Mouse (Mus musculus) WW6 (cell line): ENCODE results near the gene Itih1.

Experiments used
- DNase-seq: peaks from one replicate; pipeline ENCODE4 v3.0.0-alpha.2; 2013; ENCODE audit warnings: low read depth, low spot score

The Itih1 gene

DNA sequence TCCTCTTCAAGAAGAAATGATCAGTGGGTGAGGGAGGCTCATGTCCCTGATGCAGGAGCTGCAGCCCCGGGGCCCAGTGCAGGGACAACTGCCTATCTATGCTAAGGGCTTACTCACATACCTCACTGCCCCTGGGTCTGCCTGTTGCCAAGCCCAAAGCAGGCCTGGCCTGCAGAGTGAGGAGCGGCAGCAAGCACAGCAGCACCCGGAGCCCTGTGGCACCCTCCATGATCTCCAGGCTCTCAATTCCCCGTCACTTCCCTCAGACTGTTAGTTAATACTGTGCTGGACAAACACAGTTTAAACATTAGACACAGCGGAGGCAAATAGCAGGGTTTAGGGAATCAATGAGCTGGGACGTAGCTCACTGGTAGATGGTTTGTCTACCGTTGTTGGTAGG is at the start of gene Itih1:
Itih1 (minus strand) TSS at position 252 of the 400 bp plus-strand sequence.
- DNase-seq = no peak

GRCm38 (mm10) chr14:30976222-30976621 is 33.1 kb upstream of the Itih1 start:
- DNase-seq = no peak

- no peak for DNase-seq
Measured at GRCm38 (mm10) chr14:30974204-30974603, 31.1 kb upstream of the Itih1 start.

- no peak for DNase-seq
Measured at GRCm38 (mm10) chr14:30960366-30960765, 17.3 kb upstream of the Itih1 start.

- DNase-seq = no peak
Measured at GRCm38 (mm10) chr14:30959031-30959430, 15.9 kb upstream of the Itih1 start.

GRCm38 (mm10) chr14:30958517-30958916 is 15.4 kb upstream of the Itih1 start:
- no peak for DNase-seq

- DNase-seq = peak; percentile 90
Measured at GRCm38 (mm10) chr14:30951154-30951825, 8.2 kb upstream of the Itih1 start, which contains the start of gene Nek4. Gene Nek4, plus strand, starts transcription at chr14:30951377.

DNA sequence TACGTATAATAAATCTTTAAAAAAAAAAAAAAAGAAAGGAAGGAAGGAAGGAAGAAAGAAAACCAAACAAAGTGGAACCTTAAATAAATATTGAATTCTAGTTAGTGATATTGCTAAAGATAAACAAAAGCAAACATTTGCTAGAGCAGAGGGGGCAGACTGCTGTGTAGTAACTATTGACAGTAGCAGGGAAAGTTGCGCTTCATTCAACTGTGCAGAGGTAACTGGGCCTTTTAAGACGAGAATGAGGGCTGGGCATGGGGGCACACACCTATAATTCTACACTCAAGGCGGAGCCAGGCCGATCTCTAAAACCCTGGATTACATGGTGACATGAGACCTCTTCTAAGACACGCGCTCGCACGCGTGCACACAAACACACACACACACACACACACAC is 6.9 kb upstream of the Itih1 start:
- no peak for DNase-seq

DNA sequence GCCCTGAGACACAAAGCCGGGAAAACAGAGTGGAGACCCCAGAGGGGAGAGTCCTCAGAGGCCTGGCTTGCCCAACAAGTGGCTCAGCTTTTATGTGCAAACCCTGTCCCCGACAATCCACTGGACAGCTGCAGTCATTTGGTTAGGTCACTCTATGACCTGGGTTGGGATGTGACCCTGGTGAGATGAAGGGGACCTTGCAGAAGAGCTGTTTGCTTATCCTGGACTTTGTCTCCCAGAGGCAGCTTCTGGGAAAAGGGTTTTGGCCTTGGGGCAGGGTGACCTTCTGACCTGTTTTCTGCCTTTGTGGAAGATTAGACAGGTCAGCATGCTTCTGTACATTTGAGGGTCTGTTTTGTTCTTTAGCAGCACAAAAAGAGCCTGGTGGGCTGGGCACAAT is 1.7 kb upstream of the Itih1 start:
- no peak for DNase-seq

- peak; percentile 14 for DNase-seq
Measured at GRCm38 (mm10) chr14:30943860-30944674, 978 bp upstream of the Itih1 start.

DNA sequence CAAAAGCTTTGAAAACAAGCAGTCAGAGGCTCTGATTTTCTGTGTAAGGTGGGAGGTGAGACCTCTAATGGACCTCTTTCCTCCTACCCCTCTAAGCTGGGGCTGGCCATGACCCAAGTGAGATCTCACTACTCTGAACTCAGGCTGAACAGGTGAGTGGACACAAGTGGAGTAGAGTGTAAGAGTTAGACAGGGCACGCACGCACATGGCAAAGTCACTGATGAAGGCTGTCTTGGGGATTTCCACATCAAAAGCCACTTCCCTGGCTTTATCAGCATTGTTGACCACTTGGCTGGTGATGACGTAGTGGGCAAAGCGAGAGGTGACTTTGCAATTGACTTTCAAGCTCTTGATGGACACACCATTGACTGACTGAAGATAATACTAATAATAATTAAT is 835 bp downstream of the Itih1 start:
- no peak for DNase-seq

DNA sequence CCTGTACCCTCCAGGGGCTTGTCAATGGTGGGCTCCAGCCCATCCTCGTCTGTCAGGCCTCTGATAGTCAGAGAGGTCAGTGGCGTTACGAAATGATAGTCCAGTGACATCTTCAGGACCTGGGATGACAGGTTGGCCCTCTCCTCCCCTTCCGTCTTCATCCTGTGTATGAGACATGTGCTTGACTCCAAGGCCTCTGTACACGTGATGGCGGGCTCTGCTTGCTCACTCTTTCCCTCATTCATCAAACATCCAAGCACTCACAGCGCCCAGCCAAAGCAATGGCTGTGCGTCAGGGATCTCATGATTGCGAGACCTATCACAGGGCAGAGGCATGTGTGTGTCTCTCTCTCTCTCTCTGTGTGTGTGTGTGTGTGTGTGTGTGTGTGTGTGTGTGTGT is 9.7 kb downstream of the Itih1 start:
- no peak for DNase-seq

- no peak for DNase-seq
Measured at GRCm38 (mm10) chr14:30930386-30930785, 12.7 kb downstream of the Itih1 start.

DNA sequence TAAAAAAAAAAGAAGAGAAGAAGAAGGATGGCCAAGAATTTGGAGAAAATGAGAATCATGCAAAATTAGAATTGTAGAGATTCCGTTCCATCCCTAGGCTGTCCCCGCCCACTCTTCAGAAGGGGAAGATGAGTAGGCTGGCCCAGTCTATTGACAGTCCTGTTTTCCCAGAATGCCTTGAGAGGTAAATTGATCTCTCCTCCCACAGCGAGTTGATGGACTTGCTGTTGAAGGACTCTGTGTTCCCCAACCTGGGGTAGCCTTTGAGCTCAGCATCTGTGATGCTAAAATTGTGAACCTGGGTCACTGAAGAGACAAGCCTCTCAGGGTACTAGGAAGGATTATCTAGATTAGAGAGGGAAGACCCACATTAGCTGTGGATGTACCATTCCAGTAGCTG is 17.6 kb downstream of the Itih1 start:
- no peak for DNase-seq

DNA sequence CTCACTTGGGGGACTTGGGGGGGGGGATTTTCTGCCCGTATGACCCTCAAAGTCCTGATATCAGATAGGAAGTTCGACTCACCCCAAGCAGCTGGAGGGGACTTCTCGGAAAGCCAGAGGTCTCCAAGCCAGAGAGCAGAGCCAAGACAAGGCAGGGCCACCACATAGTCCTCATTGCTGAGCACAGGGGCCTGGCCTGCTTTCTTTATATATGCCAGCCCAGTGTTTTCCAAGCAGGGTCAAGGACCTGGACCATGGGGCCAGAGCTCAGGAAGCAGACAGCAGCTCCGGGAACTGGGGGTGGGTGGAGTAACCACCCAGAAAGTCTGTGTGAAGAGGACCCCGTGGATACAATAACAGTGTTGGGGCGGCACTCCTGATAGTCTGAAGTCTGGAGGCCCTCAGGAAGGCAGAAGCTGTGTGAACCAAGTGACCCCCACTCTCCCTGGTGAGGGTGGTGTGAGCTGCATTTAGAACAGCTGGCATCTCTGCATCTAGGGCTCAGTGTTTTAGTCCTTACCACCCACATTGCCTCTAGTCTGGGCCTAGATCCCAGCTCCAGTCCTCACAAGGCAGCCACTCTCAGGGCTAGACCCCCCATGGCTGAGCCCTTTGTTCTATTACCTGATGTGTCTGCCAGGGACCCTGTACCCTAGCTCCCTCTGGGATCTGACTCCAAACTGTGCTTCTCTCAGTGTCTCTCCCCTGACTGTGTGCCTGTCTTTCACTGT is 19.5 kb downstream of the Itih1 start, which contains the start of gene Itih3:
Itih3 (minus strand) TSS at position 386 of the 731 bp plus-strand sequence.
- DNase-seq = no peak

GRCm38 (mm10) chr14:30922053-30922670 is 20.9 kb downstream of the Itih1 start:
- no peak for DNase-seq

DNA sequence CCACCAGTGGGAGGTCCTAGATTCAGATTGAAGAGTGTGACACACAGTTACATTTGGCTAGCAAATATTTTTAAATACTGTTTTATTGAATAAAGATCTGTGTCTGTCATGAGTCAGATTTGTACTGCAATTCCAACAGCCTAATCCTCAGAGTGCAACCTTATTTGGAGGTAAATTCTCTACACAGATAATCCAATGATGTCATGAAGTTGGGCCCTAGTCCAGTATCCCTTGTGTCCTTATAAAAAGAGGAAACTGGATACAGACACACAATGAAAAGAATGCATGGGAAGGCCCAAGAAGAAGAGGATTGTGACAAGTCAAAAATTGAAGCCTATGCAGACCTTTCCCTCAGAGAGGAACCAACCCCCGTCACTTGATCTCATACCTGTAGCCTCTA is 26.6 kb downstream of the Itih1 start:
- no peak for DNase-seq

- DNase-seq = no peak
Measured at GRCm38 (mm10) chr14:30913404-30913803, 29.7 kb downstream of the Itih1 start.

DNA sequence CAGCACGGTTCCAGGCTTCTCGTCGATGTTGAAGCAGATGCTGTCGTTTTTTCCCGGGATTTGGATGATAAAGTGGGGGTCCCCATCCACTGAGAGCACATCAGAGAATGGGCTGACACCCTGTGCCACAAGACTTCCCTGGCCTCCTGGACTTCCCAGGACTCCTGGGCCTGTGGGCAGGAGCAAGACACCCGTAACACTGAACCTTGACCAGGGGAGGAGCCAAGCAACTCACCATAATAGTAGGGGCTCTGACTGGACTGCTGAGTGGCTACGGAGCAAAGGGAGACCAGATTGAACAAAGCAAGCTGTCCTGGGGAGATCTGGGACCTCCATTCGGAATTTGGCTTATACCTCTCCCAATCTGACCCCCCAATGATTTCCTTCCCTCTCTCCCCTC is 30.4 kb downstream of the Itih1 start:
- no peak for DNase-seq

DNA sequence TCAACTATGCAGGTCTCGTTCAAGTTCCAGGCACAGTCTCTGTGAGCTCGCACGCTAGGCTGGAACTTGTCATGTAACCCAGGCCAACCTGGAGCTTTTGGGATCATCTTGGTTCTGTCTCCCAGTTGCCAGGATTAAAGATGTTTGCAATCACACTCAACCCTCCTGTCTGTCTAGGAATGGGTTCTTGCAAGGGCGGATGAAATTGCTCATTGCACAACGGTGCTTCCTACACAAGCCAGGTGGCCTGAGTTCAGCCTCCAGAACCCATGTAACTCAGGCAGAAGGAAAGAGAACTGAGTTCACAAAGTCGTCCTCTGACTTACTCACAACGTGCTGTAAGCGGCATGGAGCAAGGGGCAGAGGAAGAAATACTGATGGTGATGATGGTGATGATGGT is 31.9 kb downstream of the Itih1 start:
- DNase-seq = no peak

DNA sequence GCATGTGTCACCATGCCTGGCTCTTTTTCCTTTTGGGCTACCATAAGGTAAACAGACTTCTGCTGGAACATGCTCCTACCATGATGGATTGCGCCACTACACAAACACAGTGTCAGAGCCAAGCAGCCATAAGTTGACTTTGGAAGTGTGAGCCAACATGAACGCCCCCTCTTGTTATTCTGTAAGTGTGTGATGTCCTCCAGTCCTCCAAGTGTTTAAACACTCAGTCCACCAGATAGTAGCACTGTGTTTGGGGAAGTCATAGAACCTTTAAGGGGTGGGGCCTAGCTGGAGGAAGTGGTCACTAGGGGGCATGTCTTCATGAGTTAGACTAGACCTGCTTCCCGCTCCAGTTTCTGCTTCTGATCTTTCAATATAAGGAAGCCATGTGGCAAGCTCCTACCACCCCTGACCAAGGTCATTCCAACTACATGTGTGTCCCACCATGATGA is 35.2 kb downstream of the Itih1 start:
- no peak for DNase-seq

- no peak for DNase-seq
Measured at GRCm38 (mm10) chr14:30906001-30906400, 37.1 kb downstream of the Itih1 start.
